Mouse (Mus musculus): ENCODE measurements at regions not wholly inside any gene's neighbourhood (a gene's known extent, or its start where the extent isn't known, plus 50 kb on each side); places are given as distances from the start of the nearest gene placed in this dataset.

DNA sequence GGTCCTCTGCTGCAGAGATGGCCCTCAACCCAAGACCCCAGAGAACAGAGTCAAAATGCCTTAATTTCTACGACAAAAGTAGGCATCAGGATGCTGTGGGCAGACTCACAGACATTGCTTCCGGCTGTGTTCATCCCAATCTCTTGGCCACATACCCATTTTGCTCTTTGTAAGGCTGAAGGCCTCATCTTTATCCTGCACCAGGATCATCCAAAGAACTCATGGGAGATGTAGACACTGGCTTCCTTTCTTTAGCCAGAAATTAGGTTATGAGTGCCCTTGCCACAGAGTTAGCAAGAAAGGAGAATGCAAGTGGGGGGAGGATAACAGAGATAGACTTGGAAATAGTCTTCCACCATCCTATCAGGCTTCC lies 87.8 kb downstream of the Cxcl12 start:
- no peaks in the 10 kb centered on the region for H3K27me3 ChIP-seq
- WGBS = 93% methylated on average over 2 of the region's 2 CpGs

DNA sequence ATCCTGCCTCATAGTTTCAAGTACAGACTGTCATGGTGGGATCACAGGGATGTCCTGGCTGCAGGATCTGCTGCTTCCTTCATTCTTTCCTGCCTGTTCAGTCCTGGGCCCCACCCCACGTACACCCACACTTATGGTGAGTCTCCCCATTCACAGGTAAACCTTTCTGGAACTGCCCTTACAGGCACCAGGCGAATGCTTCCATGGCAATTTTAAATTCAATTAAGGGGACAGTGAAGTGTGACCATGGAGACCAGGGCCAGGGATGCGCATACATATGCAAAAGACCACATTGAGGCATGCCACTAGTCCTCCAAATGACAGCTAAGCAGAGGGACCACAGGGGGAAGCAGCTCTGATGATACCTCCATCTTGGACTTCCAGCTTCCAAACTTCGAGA lies 89.3 kb downstream of the Cxcl12 start:
- no peaks in the 10 kb centered on the region for H3K9me3 ChIP-seq (replicated peaks)
- ATAC-seq (ENCODE audit: low FRiP score) = no peak
- WGBS = 75% methylated on average over 4 of the region's 4 CpGs
- H3K4me3 ChIP-seq = no peak overlapping the region
- no peak overlapping the region for H3K4me2 ChIP-seq (replicated peaks)
- no peaks in the 10 kb centered on the region for H3K36me3 ChIP-seq
- no peaks in the 10 kb centered on the region for H3K4me1 ChIP-seq
- no peak overlapping the region for H3K9ac ChIP-seq
- H3K27ac ChIP-seq = no peak overlapping the region
- H3K27me3 ChIP-seq = no peaks in the 10 kb centered on the region

More for the DNA sequence above, 87.8 kb downstream of the Cxcl12 start:
- 0 out of 2 replicates have a peak, but pooled peaks cover 5% of the 10 kb centered on the region for H3K4me1 ChIP-seq
- H3K4me3 ChIP-seq = no peak overlapping the region
- no peak overlapping the region for H3K4me2 ChIP-seq (replicated peaks)
- no peaks in the 10 kb centered on the region for H3K9me3 ChIP-seq (replicated peaks)
- no peak for ATAC-seq (ENCODE audit: low FRiP score)
- H3K27ac ChIP-seq = no peak overlapping the region
- no peaks in the 10 kb centered on the region for H3K36me3 ChIP-seq
- H3K9ac ChIP-seq = no peak overlapping the region

DNA sequence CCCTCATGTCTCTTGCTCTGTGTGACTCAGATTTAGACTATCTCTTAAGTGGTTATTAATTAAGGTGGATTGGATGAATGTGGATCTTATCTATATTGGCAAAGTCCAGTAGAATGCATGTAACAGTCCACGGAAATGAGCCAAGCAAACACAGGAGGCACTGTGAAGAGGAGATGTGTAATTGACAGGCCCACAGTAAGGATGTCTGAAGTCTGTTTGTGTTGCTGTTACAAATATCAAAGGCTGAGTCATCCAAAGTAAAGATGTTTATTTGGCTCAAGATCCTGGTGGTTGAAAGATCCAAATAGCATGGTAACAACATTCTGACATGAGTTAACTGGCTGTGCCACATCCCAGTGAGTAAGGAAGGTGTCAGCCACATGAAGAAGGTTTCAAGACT lies 99.6 kb downstream of the Cxcl12 start:
- no peaks in the 10 kb centered on the region for H3K27me3 ChIP-seq
- H3K9me3 ChIP-seq (replicated peaks) = no peaks in the 10 kb centered on the region
- WGBS = 80% methylated on average over 1 of the region's 1 CpGs
- H3K4me2 ChIP-seq (replicated peaks) = no peak overlapping the region
- no peak overlapping the region for H3K27ac ChIP-seq
- no peak for ATAC-seq (ENCODE audit: low FRiP score)
- H3K9ac ChIP-seq = no peak overlapping the region
- no peaks in the 10 kb centered on the region for H3K36me3 ChIP-seq
- no peak overlapping the region for H3K4me3 ChIP-seq
- H3K4me1 ChIP-seq = no peaks in the 10 kb centered on the region

DNA sequence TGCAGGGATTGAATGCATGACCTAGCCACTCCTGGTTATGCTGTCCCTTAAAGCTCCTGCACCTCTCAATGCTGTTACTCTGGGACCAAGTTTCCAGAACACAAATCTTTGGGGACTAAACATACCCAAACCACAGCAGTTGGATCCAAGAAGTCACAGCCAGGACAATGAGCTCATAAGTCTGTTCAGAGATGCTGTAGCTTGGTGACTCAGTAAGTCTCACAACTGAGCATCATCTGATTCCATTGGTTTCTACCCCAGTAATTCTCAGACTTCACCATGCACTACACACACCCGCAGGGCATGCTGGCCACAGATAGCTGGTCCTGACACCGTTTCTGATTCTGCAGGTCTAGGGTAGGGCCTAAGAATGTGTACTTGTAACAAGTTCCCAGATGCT lies 100.0 kb downstream of the Cxcl12 start:
- 84% methylated on average over 2 of the region's 2 CpGs for WGBS
- H3K27ac ChIP-seq = no peak overlapping the region
- H3K36me3 ChIP-seq = no peaks in the 10 kb centered on the region
- no peak overlapping the region for H3K4me3 ChIP-seq
- H3K9ac ChIP-seq = no peak overlapping the region
- no peaks in the 10 kb centered on the region for H3K27me3 ChIP-seq
- no peaks in the 10 kb centered on the region for H3K4me1 ChIP-seq
- no peak overlapping the region for H3K4me2 ChIP-seq (replicated peaks)
- no peak for ATAC-seq (ENCODE audit: low FRiP score)
- H3K9me3 ChIP-seq (replicated peaks) = no peaks in the 10 kb centered on the region

DNA sequence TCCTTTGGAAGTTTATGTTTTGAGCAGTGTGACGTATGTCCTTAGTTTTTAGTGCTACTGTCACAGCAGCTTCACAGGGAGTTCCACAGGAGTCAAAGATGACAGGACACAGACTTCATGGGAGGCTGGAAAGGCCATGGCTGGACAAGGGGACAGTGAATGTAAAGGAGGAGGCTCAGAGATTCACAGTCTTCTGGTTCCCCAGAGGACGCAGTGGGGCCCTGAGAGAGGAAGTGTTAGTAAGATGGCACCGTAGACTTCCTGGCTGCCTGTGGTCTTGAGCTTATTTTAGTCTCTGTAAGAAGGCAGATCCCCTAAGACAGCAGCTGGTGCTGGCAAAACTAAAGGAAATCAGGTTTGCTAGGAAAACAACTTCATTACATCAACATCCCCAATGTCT lies 101.9 kb downstream of the Cxcl12 start:
- Histone ChIP-seq H3K36me3 (no peaks in the 10 kb centered on the region), H3K27me3 (no peaks in the 10 kb centered on the region), H3K9me3 (replicated peaks) (no peaks in the 10 kb centered on the region), H3K4me2 (replicated peaks) (no peak overlapping the region), H3K4me3 (no peak overlapping the region), H3K9ac (no peak overlapping the region), H3K27ac (no peak overlapping the region), H3K4me1 (no peaks in the 10 kb centered on the region)
- 84% methylated on average over 3 of the region's 3 CpGs for WGBS
- ATAC-seq (ENCODE audit: low FRiP score) = no peak

DNA sequence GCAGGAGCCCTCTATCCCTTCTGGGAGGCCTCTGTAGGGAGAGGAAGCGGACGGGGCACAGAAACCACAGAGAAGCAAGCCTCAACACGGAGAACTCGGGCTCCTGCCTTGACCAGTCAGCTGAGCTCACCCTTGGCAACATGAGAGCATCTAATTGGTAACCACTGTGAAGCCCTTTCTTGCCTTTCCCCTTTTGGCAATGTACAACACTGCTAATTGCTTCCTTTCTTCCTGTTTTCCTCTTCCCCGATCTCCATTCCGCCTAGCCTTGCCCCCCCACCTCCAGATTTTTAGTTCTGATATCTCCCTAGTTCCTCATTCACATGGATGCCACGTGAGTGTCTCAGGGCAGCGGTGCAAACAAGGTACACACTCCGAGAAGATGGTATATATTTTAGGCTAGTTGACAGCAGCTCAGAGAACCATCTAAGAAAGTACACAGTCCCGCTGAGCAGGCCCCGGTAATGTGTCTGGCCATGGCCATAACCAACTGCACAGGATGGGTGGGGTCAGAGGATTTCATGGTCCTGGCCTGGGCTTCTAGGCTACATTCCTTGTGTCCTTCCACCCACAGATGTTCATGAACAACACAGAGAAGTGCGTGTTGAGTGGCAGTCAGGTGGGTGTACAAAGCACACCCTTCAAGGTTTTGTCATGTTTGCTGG lies 103.4 kb downstream of the Cxcl12 start:
- Histone ChIP-seq H3K36me3 (no peaks in the 10 kb centered on the region), H3K4me2 (replicated peaks) (no peak overlapping the region), H3K27ac (no peak overlapping the region), H3K4me1 (no peaks in the 10 kb centered on the region), H3K9me3 (replicated peaks) (no peaks in the 10 kb centered on the region), H3K27me3 (no peaks in the 10 kb centered on the region), H3K9ac (no peak overlapping the region), H3K4me3 (no peak overlapping the region)
- 83% methylated on average over 12 of the region's 12 CpGs for WGBS
- no peak for ATAC-seq (ENCODE audit: low FRiP score)

DNA sequence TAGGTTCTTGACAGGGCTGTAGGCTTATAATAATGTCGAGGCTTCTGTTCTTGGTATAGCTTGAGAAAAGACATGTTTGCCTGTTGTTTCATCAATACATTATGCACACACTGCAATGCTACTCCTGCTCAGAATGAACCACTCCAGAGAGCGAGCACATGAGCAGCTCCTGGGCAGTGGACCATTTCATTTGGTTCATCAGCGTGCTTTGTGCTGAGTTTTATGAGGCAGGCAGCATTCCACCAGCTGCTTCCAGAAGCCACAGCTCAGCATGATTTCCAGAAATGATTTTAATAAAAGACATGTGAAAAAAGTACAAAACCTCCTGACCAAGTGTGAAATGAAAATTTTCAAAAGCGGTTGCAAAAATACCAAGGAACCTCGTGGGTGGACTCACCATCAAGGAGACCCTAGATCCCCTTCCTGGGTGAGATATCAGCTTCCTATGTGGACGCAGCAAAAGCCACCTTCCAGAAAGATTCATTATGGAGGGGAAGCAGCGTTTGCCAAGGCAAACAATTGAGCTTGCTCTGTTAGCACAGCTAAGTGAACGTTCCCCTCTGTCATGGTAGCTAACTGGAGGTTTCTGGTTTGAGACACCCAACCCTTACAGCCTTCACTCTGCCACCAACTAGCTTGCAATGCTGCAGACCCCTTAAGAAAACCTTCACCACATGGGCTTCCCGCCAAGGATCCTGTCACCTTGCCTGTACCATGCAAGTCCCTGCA lies 104.1 kb downstream of the Cxcl12 start:
- 69% methylated on average over 9 of the region's 9 CpGs for WGBS
- H3K27me3 ChIP-seq = no peaks in the 10 kb centered on the region

DNA sequence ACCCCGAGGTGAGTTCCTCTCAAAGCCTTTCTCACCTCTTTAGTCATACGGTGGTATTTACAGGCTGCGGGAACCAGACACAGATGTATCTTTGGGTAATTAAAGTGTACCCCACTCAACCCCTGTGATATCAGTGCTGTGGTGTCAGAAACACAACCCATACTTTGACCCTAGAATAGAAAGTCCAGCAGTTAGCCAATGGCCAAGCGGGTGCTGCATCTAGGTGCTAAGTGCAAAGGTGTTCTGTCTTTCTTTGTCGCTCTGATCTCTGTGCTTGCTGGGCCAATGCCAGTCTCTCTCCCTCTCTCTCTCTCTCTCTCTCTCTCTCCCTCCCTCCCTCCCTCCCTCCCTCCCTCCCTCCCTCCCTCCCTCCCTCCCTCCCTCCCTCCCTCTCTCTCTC lies 107.6 kb downstream of the Cxcl12 start:
- H3K4me2 ChIP-seq (replicated peaks) = no peak overlapping the region
- H3K27me3 ChIP-seq = no peaks in the 10 kb centered on the region
- H3K9me3 ChIP-seq (replicated peaks) = no peaks in the 10 kb centered on the region
- no peaks in the 10 kb centered on the region for H3K36me3 ChIP-seq
- H3K4me3 ChIP-seq = no peak overlapping the region
- H3K9ac ChIP-seq = no peak overlapping the region
- WGBS = 91% methylated on average over 5 of the region's 5 CpGs
- no peak overlapping the region for H3K27ac ChIP-seq
- peaks cover 6% of the 10 kb centered on the region; the same call in 1 of the 2 replicates for H3K4me1 ChIP-seq
- ATAC-seq (ENCODE audit: low FRiP score) = no peak

More for the DNA sequence above, 104.1 kb downstream of the Cxcl12 start:
- H3K27ac ChIP-seq = no peak overlapping the region
- H3K4me1 ChIP-seq = no peaks in the 10 kb centered on the region
- ATAC-seq (ENCODE audit: low FRiP score) = no peak
- H3K9me3 ChIP-seq (replicated peaks) = no peaks in the 10 kb centered on the region
- H3K4me3 ChIP-seq = no peak overlapping the region
- no peak overlapping the region for H3K4me2 ChIP-seq (replicated peaks)
- H3K36me3 ChIP-seq = no peaks in the 10 kb centered on the region
- no peak overlapping the region for H3K9ac ChIP-seq

DNA sequence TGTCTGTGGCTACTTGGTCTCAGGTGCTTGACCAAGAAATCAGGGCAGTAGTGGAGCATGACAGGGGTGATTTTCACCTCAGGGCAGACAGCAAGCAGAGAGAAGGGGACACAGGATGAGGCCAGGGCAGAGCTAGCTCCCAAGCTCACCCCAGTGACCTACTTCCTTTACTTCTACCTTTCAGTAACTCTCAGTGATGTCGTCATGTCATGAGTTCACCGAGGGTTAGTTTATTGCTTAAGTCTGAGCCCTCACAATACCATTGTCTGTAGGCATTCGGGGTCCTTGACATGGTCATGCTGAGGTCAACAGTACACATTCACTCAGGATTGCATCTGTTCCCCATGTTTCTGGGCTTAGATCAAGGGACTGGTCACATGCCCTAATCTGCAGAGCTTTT lies 108.5 kb downstream of the Cxcl12 start:
- H3K27ac ChIP-seq = no peak overlapping the region
- H3K4me2 ChIP-seq (replicated peaks) = no peak overlapping the region
- WGBS = 75% methylated on average over 3 of the region's 3 CpGs
- H3K4me1 ChIP-seq = peaks cover 6% of the 10 kb centered on the region; the same call in 1 of the 2 replicates
- no peak overlapping the region for H3K9ac ChIP-seq
- no peaks in the 10 kb centered on the region for H3K27me3 ChIP-seq
- ATAC-seq (ENCODE audit: low FRiP score) = no peak
- no peaks in the 10 kb centered on the region for H3K9me3 ChIP-seq (replicated peaks)
- no peak overlapping the region for H3K4me3 ChIP-seq
- H3K36me3 ChIP-seq = no peaks in the 10 kb centered on the region

DNA sequence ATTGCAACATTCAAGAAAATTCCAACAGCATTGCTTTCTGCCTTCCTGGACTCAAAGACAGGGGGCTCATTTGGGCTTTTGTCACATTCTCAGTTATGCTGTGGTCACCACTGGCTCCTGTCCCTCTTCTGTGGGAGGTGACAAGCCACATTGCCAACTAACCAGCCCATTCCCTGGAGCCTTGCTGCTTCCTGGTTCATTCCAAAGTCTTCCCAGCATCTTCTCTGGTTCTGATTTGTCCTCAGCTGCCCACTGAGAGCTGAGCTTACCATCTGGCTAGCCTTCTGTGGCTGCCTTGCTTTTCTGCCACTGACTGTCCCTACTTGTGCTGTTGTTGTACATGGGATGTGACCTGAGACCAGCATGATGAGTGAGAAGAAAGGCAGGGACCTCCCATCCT lies 111.0 kb downstream of the Cxcl12 start:
- Histone ChIP-seq H3K36me3 (no peaks in the 10 kb centered on the region), H3K27ac (no peak overlapping the region), H3K27me3 (no peaks in the 10 kb centered on the region), H3K9me3 (replicated peaks) (no peaks in the 10 kb centered on the region), H3K4me2 (replicated peaks) (no peak overlapping the region), H3K4me1 (peaks cover 6% of the 10 kb centered on the region; the same call in 1 of the 2 replicates), H3K4me3 (no peak overlapping the region), H3K9ac (no peak overlapping the region)
- no peak for ATAC-seq (ENCODE audit: low FRiP score)

DNA sequence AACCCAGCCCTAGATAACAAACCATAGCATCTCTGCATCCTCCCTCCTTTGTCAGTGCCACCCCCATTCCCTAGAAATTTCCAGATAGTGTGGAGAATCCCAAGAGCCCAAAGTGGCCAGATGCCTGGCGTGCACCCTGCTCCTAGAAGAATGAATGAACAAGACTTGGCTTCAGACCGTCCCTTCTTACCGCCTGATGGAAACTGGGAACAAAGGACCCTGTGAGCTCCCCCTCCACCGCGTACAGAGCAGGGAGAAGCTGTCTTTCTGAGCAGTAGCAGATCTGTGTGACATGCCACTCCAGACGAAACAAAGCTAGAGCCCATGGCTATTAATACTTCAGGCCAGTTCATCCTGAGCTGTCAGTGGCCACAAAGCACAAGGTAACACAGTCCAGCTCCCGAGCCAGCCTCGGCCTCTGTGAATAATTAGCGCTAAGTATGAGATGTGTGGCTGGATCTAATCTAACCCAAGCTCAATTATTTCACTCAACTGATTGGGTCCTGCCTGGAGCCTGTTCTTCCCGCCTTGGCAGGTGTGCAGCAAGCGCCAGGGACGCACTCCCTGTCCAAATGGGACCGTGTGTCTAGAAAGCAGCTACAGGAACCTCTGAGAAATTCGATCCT lies 111.6 kb downstream of the Cxcl12 start:
- peak; percentile 56 for ATAC-seq (ENCODE audit: low FRiP score)
- 49% methylated on average over 14 of the region's 14 CpGs for WGBS
- H3K27ac ChIP-seq = no peak overlapping the region
- peaks cover 6% of the 10 kb centered on the region; the same call in 1 of the 2 replicates for H3K4me1 ChIP-seq
- H3K9ac ChIP-seq = no peak overlapping the region
- H3K4me2 ChIP-seq (replicated peaks) = no peak overlapping the region
- H3K4me3 ChIP-seq = no peak overlapping the region
- H3K36me3 ChIP-seq = no peaks in the 10 kb centered on the region
- H3K27me3 ChIP-seq = no peaks in the 10 kb centered on the region
- no peaks in the 10 kb centered on the region for H3K9me3 ChIP-seq (replicated peaks)

DNA sequence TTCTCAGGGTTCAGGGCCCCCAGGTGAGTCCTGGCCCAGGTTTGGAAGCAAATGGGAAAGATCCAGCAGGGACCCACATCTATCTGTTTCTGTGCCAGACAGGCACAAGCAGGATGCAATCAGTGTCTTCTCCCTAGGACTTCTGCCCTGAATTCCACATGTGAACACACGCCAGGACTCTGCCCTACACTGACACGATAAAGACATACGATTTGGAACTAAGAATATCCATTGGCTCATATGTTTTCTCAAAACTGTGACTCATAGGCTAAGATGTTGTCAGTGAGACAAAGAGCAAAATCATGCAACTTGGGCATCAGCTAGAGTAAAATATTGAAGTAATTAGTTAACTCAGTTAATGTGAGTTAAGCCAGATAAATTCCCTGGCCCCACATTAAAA lies 112.6 kb downstream of the Cxcl12 start:
- H3K4me3 ChIP-seq = no peak overlapping the region
- no peaks in the 10 kb centered on the region for H3K27me3 ChIP-seq
- no peak for ATAC-seq (ENCODE audit: low FRiP score)
- H3K27ac ChIP-seq = no peak overlapping the region
- no peak overlapping the region for H3K4me2 ChIP-seq (replicated peaks)
- no peaks in the 10 kb centered on the region for H3K36me3 ChIP-seq
- no peaks in the 10 kb centered on the region for H3K9me3 ChIP-seq (replicated peaks)
- 96% methylated on average over 3 of the region's 3 CpGs for WGBS
- H3K9ac ChIP-seq = no peak overlapping the region
- H3K4me1 ChIP-seq = peaks cover 6% of the 10 kb centered on the region; the same call in 1 of the 2 replicates

Data from hindbrain, embryonic 12.5 days (tissue).